Mouse (Mus musculus): ENCODE measurements around the gene Galk1.

Gene Galk1

GRCm38 (mm10) chr11:116011529-116012261 is 824 bp downstream of the Galk1 start:
- in situ Hi-C loops (cut with MboI, MseI), result loop anchor here (5.0 kb wide), 1 partner anchor 79 kb away; the partner anchor contains the start of genes Recql5 and Sap30bp

- in situ Hi-C loops (cut with MboI, MseI), result loop anchor here (5.0 kb wide), 1 partner anchor 79 kb away; the partner anchor contains the start of genes Recql5 and Sap30bp
Observed at GRCm38 (mm10) chr11:116010948-116011347, 1.6 kb downstream of the Galk1 start.

- in situ Hi-C loops (cut with MboI, MseI), result loop anchor here (5.0 kb wide), 1 partner anchor 78 kb away; the partner anchor contains the start of genes Recql5 and Sap30bp
Observed at GRCm38 (mm10) chr11:116010146-116010545, 2.4 kb downstream of the Galk1 start.

GRCm38 (mm10) chr11:116009661-116010060 is 2.9 kb downstream of the Galk1 start:
- in situ Hi-C loops (cut with MboI, MseI), result loop anchor here (5.0 kb wide), 1 partner anchor 77 kb away; the partner anchor contains the start of genes Recql5 and Sap30bp

GRCm38 (mm10) chr11:116008832-116009375 is 3.6 kb downstream of the Galk1 start:
- in situ Hi-C loops (cut with MboI, MseI), result no loop called here

- in situ Hi-C loops (cut with MboI, MseI), result no loop called here
Observed at GRCm38 (mm10) chr11:116008411-116008810, 4.1 kb downstream of the Galk1 start.

- in situ Hi-C loops (cut with MboI, MseI), result no loop called here
Observed at GRCm38 (mm10) chr11:116007095-116007850, 5.2 kb downstream of the Galk1 start.

GRCm38 (mm10) chr11:116005701-116006419 is 6.7 kb downstream of the Galk1 start:
- in situ Hi-C loops (cut with MboI, MseI), result no loop called here

- in situ Hi-C loops (cut with MboI, MseI), result no loop called here
Observed at GRCm38 (mm10) chr11:116004840-116005700, 7.4 kb downstream of the Galk1 start.

- in situ Hi-C loops (cut with MboI, MseI), result no loop called here
Observed at GRCm38 (mm10) chr11:116004186-116004823, 8.2 kb downstream of the Galk1 start.

GRCm38 (mm10) chr11:116002894-116003293 is 9.6 kb downstream of the Galk1 start:
- in situ Hi-C loops (cut with MboI, MseI), result no loop called here

- in situ Hi-C loops (cut with MboI, MseI), result no loop called here
Observed at GRCm38 (mm10) chr11:116001725-116002124, 10.8 kb downstream of the Galk1 start.

GRCm38 (mm10) chr11:116000607-116001006 is 11.9 kb downstream of the Galk1 start:
- in situ Hi-C loops (cut with MboI, MseI), result no loop called here

GRCm38 (mm10) chr11:115999538-116000143 is 12.9 kb downstream of the Galk1 start:
- in situ Hi-C loops (cut with MboI, MseI), result no loop called here

- in situ Hi-C loops (cut with MboI, MseI), result no loop called here
Observed at GRCm38 (mm10) chr11:115999027-115999426, 13.5 kb downstream of the Galk1 start.

- in situ Hi-C loops (cut with MboI, MseI), result no loop called here
Observed at GRCm38 (mm10) chr11:115997662-115998061, 14.9 kb downstream of the Galk1 start.

- in situ Hi-C loops (cut with MboI, MseI), result no loop called here
Observed at GRCm38 (mm10) chr11:115997047-115997446, 15.5 kb downstream of the Galk1 start.

- in situ Hi-C loops (cut with MboI, MseI), result no loop called here
Observed at GRCm38 (mm10) chr11:115995256-115995655, 17.3 kb downstream of the Galk1 start.

- in situ Hi-C loops (cut with MboI, MseI), result no loop called here
Observed at GRCm38 (mm10) chr11:115992098-115992497, 20.4 kb downstream of the Galk1 start.

- in situ Hi-C loops (cut with MboI, MseI), result no loop called here
Observed at GRCm38 (mm10) chr11:115989686-115990085, 22.8 kb downstream of the Galk1 start.
